Mouse (Mus musculus): ENCODE measurements around the gene Arl3. TPM values are rescaled to one million over a fixed set of nuclear protein-coding genes. Genes with fewer than 3 reads are reported as not detected.

Gene Arl3
- polyA plus RNA-seq (2012; rRNA removed) = 249 and 253 TPM in 2 replicates

- DNase-seq (ENCODE audit: extremely low spot score in 1 of 2, low spot score in 1 of 2) = peak; percentile 85 to 95
Observed at GRCm38 (mm10) chr19:46572951-46573937, at the start of gene Arl3, which contains the start of gene Sfxn2. Gene Arl3 (minus strand): TSS chr19:46573198. Gene Sfxn2 (plus strand): TSS chr19:46573365.

- no peak for DNase-seq (ENCODE audit: extremely low spot score in 1 of 2, low spot score in 1 of 2)
Observed at GRCm38 (mm10) chr19:46622659-46623193, 49.7 kb upstream of the Arl3 start.

- DNase-seq (ENCODE audit: extremely low spot score in 1 of 2, low spot score in 1 of 2) = peak in 1 of 2 experiments; percentile 42
Observed at GRCm38 (mm10) chr19:46621236-46622183, 48.5 kb upstream of the Arl3 start.

- peak; percentile 51 to 79 for DNase-seq (ENCODE audit: extremely low spot score in 1 of 2, low spot score in 1 of 2)
Observed at GRCm38 (mm10) chr19:46620016-46620808, 47.2 kb upstream of the Arl3 start.

DNA sequence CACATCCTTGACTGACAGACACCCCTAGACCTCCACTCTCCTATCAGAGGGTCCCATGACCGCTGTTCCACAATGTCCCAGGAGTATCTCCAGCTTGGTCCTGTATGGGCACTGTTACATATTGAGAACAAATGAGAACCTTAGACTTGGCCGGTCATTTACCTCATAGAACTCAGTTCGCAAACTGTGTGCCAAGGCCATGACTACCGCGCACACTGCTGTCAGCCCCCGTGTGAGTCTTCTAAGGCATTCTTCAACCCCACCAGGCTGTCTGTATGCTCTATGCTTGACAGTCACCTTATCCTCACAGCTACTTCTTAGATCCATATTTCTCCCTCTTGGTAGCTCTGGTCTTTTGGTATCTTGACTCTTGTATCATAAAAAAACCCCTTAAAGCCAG is 46.5 kb upstream of the Arl3 start:
- DNase-seq (ENCODE audit: extremely low spot score in 1 of 2, low spot score in 1 of 2) = no peak

DNA sequence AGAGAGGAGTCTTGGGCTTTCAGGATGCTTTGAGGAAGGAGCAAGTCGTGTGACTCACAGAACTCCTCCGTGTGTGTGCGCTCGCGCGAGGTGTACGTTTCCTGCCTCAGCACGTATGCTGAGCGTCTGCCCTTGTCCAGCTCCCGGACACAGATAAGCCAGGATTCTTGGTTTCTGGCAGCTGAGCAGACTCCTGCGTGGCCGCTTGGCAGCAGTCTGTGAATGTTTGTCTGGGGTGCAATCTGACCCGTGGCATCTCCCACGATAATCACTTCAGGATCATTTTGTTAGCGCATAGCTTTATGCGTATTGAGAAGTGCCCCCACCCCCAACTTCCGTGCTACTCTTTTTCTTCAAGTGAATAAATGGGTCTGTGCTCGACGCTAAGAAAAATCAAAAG is 46.0 kb upstream of the Arl3 start:
- no peak for DNase-seq (ENCODE audit: extremely low spot score in 1 of 2, low spot score in 1 of 2)

- DNase-seq (ENCODE audit: extremely low spot score in 1 of 2, low spot score in 1 of 2) = no peak
Observed at GRCm38 (mm10) chr19:46618322-46618721, 45.3 kb upstream of the Arl3 start.

DNA sequence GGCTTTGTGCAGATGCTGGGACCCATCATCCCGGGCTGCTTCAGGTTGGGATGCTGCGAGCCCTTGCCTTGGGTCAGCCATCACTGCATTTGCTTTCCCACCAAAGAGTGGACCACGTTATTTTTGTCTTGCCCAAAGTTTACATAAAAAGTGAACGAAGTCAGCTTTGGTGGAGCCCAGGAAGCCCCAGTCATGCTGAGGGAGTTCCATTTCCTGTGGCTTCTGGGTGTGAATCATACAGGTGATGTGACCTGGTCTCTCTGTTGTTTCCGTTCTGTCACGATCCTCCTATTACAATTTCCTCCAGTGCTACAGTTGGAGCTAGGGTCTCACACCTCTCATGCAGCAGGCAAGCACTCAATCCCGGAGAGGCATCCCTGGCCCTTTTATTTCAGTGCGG is 44.4 kb upstream of the Arl3 start:
- DNase-seq (ENCODE audit: extremely low spot score in 1 of 2, low spot score in 1 of 2) = no peak

GRCm38 (mm10) chr19:46616378-46616777 is 43.4 kb upstream of the Arl3 start:
- DNase-seq (ENCODE audit: extremely low spot score in 1 of 2, low spot score in 1 of 2) = no peak

DNA sequence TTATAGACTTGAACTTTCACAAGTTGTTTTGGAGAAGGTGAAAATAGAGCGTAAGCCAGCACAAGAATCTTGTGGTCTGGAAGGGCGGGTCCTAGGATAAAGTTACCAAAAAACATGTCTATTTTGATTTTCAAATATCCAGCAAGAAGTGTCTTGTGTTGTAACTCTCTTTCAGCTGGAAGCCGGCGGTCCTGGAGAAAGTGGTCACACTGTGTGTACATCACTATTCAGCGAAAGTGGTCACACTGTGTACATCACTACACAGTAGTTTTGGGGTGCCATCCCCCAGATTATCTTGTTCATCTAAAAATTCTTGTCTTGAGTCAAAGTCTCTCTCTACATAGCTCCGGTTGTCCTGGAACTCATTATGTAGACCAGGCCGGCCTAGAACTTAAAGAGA is 35.2 kb upstream of the Arl3 start:
- no peak for DNase-seq (ENCODE audit: extremely low spot score in 1 of 2, low spot score in 1 of 2)

DNA sequence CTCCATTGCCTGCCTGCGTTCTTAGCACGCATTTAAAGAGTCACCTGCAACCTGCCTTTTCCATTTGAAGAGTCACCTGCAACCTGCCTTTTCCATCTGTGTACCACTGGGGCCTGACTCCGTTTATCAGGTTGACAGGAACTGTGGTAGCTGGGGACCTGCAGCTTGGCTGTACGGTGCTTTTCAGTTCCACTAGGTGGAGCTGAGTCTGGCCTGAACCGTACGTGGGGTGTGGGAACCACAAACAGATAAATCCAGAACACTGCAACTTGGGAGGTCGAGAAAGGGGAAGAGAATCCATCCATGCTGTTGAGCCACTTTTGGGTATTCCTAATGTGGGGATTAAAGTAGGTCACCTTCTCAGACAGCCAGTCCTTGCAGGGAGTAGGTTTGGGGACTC is 34.4 kb upstream of the Arl3 start:
- peak in 1 of 2 experiments; percentile 49 for DNase-seq (ENCODE audit: extremely low spot score in 1 of 2, low spot score in 1 of 2)

GRCm38 (mm10) chr19:46606718-46607117 is 33.7 kb upstream of the Arl3 start:
- no peak for DNase-seq (ENCODE audit: extremely low spot score in 1 of 2, low spot score in 1 of 2)

DNA sequence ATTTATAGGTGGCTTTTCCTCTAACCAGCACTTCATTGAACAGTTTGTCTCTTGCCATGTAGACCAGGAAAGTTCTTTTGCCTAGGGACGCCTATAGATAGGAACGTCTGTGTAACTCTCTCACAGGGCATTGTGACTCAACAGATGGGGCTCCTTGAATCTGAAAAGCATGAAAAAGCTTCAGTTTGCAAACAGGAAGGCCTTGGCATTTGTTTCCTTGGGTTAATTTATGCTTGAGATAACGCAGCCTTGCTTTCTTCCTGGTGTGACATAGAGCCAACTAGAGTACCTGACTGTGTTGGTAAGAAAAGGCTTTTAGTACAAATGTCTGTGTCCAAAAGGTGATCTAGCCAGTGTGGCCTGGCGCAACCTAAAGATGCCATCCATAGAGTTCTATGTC is 29.4 kb upstream of the Arl3 start:
- no peak for DNase-seq (ENCODE audit: extremely low spot score in 1 of 2, low spot score in 1 of 2)

DNA sequence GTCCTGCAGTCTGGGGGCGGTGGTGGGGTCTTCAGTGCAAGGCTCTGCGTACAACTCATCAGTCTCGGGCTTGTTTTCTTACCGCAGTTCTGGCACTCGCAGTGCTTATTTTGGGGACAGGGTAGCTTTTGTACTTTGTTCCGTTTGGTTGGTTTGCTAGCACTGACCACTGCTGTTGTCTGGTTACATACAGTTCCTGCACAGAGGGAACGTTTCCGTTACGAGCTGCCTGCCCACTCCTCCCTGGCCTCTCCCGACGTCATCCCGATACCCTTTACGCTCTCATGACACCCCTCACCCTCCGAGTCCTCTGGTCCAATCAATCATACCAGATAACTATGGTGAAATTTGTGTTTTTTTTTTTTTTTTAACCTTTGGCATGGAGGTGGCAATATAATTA is 28.5 kb upstream of the Arl3 start:
- DNase-seq (ENCODE audit: extremely low spot score in 1 of 2, low spot score in 1 of 2) = no peak

DNA sequence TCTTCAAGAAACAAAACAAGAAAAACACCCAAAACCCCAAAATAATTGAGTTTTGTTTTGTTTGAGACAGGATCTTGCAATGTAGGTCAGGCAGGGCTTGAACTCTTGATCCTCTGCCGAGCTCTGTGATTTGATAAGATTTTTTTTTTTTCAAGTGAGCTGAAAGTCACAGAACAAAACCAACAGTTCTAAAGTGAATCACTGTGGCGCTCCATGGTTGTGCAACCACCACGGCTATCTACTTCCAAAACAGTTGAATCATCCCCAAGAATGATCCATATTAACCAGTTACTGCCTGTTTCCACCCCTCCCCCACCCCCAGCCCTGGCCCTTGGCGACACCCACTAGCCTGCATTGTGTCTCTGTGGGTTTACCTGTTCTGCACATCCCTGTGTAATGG is 27.4 kb upstream of the Arl3 start:
- no peak for DNase-seq (ENCODE audit: extremely low spot score in 1 of 2, low spot score in 1 of 2)

- DNase-seq (ENCODE audit: extremely low spot score in 1 of 2, low spot score in 1 of 2) = no peak
Observed at GRCm38 (mm10) chr19:46599375-46600256, 26.6 kb upstream of the Arl3 start.

GRCm38 (mm10) chr19:46598720-46599252 is 25.8 kb upstream of the Arl3 start, which contains the start of gene Wbp1l:
Gene Wbp1l (plus strand): TSS chr19:46599084.
- DNase-seq (ENCODE audit: extremely low spot score in 1 of 2, low spot score in 1 of 2) = peak; percentile 98 to 99

GRCm38 (mm10) chr19:46598187-46598586 is 25.2 kb upstream of the Arl3 start:
- no peak for DNase-seq (ENCODE audit: extremely low spot score in 1 of 2, low spot score in 1 of 2)

Measured in frontal cortex, adult 2 months (tissue).